Mouse (Mus musculus) thymus, postnatal 0 days (tissue): Measurements from ENCODE around the gene Trpm8. TPM values are rescaled to one million over a fixed set of nuclear protein-coding genes. Genes with fewer than 3 reads are reported as not detected.

ENCODE experiments used
- DNase-seq: peaks from one replicate; pipeline ENCODE4 v3.0.0-alpha.2; 2015; ENCODE audit warnings: low spot score
- polyA plus RNA-seq: library from polyadenylated mRNA; unstranded; fragments of >200 nt; fragmentation: Nextera tagmentation; extraction: Ambion mirVana; gene quantifications from 2 replicates; pipeline ENCODE4 v1.2.1, GENCODE M21; 2015

Gene Trpm8
- polyA plus RNA-seq, 1 experiment from 2014 or later, result not detected

DNA sequence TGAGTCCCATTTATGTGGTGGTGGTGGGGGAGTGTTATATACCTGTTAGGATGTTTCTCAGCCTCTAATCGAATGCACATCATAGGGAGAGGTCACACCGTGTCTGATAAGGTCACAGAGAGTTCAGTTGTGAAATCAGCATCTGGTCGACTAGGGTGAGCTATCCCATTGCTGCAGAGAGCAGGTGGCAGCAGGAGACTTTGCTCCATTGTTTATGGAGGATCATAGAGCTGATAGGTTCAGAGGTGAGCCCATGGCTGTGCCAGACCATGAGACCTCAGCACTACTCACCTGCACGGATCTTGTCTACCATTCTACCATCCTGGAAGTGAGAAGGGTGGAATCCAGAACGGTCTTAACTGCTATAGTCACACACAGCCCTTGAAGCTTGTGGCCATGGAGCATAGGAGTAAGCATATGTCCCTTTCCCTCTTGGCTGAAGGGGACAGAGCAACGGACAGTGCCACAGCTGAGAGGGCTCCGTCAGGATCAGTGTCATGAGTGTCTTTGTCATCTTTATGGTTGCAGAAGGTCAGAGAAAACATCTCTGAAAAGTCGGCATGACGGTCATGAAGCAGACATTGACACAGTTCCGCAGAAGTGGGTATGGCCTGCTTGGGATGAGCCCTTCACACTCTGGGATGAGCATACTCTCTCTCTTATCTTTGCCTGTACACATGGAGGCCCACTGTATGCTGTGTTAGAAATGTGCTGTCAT lies 6.9 kb downstream of the Trpm8 start:
- DNase-seq, result no peak

DNA sequence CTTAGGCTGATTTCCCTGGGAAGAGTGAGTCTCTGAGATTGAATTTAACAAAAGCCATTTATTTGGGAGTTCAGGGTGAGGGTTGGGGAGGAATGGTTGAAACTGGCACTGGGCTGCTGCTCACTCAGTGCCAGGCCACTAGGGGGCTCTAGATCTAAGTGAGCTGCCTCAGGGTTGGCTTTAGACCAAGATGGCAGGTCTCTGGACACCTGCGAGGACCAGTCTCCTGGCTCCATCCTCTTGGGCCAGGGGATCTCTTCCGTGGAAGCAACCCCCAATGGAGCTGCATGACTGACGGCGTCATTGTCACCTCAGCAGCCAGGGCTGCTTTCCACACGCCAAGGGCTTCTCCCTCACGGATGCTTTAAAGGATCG lies 7.5 kb downstream of the Trpm8 start:
- DNase-seq, result peak; percentile 59

DNA sequence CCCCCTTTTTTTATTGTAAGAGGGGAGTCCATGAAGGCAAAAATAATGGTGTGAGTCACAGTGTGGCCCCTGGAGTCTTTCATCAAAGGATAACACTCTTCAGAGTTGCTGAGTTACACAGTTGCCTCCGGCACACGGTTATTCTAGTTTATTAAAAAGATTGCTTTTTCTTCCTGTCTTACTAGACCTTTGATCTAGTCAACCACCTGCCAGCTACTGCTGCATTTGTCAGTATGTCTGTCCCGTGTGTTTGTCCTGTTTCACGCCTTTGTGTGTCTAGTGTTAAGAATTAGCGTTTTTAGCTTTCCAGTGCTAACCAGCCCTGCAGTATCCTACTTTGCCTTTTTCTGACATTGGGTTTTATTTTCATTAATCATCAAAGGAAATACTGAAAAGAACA lies 8.2 kb downstream of the Trpm8 start:
- DNase-seq, result no peak

DNA sequence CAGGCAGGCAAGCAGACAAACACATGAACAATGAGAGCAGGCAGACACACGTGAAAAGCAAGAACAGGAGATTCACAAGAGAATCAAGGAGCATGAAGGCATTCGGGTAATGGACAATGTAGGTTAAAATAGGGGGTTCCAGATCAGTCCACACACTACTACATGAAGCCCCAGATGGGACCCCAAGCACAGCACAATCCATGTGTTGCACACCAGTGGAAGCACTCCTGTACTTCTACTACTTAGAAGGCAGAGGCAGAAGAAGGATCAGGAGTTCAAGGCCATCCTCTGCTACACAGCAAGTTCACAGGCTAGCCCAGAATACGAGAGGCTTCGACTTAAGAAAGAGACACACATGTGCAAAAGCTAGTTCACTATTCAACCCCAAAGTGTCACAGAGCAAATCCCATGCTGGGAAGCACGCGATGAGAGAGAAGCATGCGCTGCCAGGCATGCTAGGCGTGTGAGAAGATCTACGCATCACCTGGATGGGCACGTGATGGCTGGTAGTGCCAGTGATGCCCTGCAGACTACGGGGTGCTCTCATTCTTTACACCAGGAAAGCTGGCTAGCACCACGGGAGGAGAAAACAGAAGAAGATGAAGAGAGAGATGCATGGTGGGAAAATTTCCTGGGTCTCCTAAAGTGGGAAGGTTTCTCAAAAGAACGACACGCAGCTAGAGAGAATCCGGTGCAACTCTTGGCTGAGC lies 8.8 kb downstream of the Trpm8 start:
- DNase-seq, result no peak

DNA sequence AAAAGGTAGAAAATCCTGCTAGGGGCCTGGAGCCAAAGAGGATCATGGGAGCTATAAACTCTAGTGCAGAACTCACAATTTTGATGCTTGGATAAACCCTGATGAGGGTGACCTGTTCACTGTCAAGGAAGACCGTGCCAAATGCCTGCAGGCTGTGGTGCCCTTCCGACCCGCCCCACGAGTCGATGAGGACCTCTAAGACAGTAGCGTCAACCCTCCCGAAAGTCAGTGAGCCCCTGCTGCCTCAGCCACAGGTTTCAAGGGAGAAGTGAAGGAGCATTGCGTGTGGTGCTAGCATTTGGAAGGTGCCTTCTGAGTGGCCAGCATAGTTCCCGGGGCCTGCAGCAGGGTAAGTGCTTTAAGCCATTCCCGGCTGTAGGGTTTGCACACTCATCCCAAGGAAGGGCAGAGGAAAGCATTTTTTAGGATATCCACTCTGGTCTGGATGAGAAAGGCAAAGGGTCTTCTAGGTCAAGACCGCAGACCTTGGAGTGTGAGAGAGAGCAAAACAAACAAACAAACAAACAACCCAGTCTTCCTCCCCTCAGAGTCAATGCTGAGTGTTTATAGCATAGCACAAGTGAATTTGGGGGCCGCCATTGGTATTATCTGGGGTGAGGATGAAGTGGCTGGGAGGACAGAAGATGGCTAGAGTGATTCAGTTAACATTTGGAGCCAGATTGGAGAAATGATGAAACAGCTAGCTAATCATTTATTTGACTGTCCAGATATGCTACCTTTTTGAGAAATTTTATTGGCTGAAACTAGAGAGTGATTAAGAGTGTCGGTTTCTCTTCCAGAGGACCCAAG lies 9.6 kb downstream of the Trpm8 start:
- DNase-seq, result no peak

DNA sequence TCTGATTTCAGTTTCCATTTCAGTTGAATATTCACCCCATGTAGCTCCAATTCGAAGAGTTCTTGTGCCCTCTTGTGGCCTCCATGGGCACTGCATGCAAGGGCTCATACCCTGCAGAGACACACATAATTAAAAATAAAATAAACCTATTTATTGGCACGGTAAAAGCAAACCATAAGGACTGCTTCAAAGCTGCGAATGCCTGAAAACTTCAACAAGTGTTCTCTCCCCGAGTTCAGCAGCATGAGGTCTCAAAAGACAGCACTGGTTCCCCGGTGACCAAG lies 10.2 kb downstream of the Trpm8 start:
- peak; percentile 79 for DNase-seq

DNA sequence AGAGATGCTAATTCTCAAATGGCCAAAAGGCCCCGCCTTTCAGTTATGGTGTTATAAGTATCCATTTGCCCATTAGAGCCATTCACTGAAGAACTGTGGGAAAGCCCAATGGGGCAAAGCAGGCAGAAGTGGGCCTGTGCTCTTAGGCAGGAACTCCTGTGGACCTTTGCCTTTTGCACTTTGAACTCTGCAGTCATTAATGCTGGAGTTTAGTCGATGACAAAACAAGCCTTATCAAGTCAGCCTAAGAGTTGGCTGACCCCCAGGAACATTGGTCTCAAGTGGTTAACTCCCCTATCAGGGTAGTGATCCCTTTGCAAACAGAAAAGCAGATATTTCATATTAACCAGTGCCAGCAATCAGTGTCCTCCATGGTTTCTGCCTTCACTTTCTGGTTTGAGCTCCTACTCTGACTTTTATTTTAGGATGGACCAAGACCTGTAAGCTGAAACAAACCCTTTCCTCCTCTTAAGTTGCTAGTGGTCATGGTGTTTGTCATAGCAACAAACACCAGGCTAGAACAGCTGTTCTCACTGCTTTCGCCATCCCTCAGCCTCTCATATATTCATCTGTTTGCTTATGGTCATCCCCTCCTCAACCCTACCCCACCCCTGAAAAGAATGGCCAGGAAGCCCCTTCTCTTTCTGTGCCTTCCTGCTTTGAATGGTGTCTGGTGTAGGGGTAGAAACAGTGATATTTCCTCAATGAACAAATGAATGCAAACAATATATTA lies 10.8 kb downstream of the Trpm8 start:
- DNase-seq, result no peak

DNA sequence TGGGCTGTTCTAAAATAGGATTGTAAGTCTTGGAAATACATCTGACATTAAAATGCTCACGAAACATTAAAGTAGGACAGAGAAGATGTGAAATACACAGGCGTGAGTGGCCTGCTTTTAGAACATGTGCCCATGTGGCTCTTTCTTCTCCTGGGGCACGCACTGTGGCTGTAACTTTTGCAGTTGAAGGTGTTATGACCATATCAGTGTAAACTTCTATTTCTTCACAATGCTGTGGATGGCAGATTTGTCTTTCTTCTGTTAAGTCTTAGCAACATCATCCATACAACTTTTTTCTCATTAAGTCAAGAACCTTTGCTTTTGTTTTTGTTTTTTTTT lies 11.3 kb downstream of the Trpm8 start:
- DNase-seq, result no peak

DNA sequence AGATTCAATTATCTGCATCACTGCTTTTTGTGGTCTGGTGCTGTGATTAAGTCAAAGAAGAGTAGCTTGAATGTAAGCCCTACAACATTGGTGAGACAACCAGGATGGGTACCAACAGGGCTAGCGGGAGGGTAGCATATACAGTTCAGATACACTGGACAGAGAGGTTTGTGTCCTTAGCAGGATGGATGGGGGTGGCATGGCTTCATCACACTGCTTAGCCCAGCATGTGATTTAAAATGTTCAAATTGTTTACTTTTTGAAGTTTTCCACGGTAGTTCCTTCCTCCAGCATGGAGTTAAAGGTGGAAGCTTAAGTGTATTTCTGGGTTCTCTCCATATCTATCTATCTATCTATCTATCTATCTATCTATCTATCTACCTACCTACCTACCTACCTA lies 11.7 kb downstream of the Trpm8 start:
- no peak for DNase-seq

DNA sequence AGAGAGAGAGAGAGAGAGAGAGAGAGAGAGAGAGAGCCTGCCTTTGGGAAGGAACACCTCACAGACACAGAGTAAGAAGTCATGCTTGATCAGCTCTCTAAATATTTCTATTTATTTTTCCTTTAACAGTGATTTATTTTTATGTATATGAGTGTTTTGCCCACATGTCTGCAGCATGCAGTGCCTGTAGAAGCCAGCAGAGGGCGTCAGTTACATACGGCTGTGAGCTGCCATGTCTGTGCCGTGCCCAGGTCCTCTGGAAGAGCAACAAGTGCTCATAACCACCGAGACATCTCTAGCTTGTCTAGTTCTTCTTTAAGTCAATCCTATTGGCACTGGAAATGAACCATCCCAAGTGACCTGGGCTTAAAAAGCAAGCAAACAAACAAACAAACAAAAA lies 12.5 kb downstream of the Trpm8 start:
- DNase-seq, result peak; percentile 81

DNA sequence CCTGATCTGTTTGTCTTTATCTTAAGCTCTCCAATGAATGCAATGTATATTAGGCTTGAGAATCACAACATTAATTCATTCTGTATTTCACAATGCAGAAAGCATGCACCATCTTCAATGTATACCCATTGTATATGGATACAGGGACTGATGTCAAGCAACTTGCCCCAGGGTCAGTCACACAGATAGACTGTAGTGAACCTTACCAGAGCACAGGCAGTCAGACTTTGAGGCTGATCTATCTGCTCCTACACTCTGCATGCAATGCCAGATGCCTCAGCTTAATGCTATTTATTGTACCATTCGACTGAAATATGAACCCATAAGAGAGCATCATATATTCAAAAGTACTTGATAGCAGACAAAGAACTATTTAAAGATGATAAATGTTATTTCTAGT lies 13.1 kb downstream of the Trpm8 start:
- no peak for DNase-seq

DNA sequence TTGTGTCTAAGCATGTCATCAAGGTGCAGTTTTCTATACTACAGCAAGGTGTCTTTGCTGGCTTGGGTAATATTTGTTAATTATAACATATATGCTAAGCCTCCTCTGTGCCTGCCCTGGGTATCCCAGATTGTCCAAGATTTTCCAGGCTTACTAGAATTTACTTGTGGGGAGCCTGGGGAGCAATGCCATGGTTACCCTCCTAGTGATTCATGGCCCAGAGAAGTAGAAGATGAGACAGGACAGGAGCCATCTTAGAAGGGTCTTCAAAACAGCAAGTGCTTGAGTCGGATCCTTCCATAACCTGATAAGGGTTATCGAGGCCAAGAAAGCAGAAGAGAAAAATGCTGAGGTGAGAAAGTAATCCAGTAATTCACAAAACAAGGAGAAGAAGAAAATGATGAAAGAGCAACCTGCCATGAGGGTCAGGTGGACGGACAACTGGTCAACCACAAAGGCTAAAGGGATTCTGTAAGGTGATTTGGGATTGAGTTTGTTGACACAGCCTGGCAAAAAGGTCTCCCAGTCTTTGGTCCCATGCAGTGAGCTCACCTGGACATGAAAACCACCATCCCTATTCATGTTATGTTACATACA lies 14.0 kb downstream of the Trpm8 start:
- no peak for DNase-seq

DNA sequence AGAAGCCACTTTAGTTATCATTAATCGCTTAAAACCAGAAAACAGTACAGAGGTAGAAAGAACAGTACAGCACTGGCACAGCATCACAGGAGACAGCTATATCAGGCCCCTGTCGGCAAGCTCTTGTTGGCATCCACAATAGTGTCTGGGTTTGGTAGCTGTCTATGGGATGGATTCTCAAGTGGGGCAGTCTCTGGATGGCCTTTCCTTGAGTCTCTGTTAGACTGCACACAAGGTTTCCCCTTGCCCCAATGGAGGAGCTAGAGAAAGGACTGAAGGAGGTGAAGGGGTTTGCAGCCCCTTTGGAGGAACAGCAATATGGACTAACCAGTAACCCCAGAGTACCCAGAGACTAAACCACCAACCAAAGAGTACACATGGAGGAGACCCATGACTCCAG lies 14.6 kb downstream of the Trpm8 start:
- DNase-seq, result no peak

DNA sequence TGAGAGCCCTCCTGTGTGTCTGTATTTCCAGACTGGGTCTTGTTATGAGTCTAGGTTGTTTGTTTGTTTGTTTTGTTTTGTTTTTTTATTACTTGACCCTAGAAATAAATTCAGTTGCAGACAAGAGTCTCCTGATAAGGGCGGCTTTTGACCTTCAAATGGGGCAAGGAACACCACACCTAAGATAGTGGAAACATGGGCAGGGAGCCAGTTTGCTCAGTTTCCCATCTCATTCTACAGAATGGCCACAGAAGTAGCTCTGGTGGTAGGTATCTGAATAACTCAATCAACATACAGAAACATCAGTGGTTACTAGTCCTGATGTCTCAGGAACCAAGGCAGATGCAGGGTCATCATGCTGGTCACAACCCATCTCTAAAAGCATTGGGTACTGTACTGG lies 17.2 kb downstream of the Trpm8 start:
- no peak for DNase-seq

DNA sequence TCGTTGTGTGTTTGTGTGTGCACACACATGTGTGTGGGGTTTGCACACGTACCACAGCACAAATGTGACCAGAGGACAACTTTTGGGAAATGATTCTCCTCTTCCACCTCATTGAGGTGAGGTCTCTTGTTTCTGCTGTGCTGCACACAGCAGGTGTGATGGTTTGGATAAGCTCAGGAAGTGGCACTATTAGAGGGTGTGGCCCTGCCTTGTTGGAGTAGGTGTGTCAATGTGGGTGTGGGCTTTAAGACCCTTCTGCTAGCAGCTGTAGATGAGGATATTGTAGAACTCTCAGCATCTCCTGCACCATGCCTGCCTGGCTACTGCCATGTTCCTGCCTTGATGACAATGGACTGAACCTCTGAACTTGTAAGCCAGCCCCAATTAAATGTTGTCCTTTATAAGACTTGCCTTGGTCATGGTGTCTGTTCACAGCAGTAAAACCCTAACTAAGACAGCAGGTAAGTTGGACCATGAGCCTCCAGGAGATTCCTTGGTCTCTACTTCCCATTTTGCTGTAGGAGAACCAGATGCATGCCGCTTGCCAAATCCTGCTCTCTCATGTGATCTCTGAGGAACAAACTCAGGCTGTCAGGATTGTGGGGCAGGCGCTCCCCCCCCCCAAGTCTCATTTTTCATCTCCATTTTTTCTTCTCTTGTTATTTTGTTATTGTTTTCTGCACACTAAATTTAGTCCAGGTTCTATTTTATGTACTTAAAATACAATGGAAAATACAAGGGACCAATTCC lies 18.9 kb downstream of the Trpm8 start:
- peak; percentile 2 for DNase-seq

DNA sequence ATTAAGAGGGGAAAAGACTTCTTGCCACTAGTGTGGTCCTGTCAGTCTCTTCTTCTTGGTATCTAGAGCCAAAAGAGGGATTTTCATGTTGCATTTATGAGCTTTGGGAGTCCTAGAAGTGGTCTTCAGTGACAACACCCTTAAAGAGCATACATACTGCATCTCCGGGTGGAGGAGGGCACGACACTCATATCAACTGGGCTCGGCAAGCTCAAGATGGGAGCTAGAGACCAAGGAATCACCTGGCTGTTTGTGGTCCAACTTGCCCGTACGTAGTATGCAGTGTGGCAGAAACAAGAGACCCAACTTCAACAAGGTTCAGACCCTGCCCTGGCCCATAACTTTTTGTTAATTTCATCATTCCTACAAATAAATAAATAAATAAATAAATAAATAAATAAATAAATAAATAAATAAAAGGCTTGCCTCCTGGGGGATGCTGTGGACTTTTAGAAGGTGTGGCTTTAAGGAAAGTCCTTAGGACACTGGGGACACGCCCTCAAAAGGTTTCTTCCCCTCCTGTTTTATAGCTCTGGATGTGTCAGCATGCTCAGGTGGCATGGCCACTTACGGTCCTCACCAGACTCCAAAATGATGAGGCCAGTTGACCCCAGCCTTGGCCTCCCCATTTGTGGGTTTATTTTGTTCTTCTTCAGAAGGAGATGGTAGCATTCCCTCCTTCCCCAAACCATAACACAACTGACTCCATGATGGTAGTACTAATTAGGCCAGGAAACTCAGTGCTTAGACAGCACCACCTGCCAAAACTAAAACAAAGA lies 20.2 kb downstream of the Trpm8 start:
- peak; percentile 17 for DNase-seq

DNA sequence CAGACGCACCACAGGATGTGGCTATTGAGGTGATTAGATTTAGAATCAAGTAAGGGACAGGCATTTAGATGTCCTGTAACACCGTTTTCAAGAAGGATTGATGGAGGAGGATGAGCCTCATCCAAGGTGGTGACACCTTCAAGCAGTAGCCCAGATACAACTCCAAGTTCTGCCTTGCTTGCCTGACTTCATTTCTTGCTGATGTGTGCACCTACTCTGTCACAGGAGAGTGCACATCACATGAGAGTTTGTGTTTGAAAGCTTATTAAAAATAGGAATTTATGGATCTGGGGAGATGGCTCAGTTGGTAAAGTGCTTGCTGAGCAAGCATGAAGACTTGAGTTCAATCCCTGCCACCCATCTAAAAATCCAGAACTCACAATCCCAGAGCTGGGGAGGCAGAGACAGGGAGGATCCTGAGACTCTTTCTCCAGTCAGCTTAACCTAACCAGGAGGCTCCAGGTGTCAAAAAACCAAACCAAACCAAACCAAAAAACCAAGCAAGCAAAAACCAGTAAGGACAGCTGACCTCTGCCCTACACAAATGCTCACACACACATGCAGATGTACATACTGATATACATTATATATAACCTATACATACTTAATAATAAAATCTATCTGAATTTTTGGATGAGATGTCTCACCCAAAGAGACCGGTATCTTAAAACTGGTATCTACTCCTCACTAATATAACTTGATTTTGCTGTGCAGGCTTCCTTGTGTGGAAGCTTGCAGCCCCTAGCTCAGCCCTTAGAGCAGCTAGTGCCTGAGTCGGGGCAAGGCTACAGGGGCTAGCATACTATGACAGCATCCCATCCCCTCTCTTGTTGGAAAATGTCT lies 21.4 kb downstream of the Trpm8 start:
- peak; percentile 21 for DNase-seq

DNA sequence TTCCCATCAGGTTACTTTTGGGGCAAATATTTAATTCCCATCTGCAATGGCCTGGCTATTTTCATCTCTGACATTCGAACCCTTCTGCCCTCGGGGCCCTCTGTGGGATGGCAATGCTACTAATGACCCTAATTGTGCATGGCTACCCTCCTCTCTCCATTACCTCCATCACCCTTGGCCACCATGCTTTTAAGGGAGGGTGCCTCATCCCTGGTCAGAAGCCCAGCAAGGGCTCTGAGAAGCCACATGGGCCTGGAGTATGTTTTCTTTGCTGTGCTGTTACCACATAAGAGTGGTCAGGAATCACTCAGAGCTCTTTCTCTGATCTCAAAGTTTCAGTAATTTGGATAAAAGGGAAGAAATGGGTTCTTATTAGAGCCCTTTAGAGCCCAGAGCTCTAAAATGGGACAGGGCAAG lies 22.1 kb downstream of the Trpm8 start:
- peak; percentile 3 for DNase-seq
